Mouse (Mus musculus) CD8-positive naive resting alpha-beta T cell, adult 57 days (primary cell): ENCODE results near the gene Rnf186. TPM values are rescaled to one million over a fixed set of nuclear protein-coding genes. Genes with fewer than 3 reads are reported as not detected.

Experiments
- total RNA-seq: library from RNA; stranded (reverse); gene quantifications from one replicate; pipeline ENCODE4 v1.2.4, GENCODE M21; 2023

Rnf186 gene
- total RNA-seq = not detected

DNA sequence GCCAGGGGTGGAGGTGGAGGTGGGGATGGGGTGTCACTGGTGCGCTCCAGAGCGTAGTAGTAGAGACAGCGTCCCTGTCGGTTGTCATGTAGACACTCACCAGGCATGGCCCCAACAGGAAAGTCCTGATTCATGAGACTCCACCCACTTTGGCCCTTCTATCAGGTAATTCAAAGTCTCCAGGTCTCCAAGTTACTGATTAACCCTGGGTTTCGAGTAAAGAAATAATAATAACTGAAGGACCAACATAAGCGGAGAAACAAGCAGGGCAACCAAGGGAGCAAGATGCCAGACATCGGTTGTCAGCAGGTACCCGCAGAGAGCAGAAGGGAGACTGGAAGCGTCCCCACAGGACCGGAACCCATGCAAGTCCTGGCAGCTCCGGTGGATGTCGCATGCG, at the start of gene Rnf186:
Gene Rnf186 (plus strand): TSS at position 247 of the 400 bp plus-strand sequence.

DNA sequence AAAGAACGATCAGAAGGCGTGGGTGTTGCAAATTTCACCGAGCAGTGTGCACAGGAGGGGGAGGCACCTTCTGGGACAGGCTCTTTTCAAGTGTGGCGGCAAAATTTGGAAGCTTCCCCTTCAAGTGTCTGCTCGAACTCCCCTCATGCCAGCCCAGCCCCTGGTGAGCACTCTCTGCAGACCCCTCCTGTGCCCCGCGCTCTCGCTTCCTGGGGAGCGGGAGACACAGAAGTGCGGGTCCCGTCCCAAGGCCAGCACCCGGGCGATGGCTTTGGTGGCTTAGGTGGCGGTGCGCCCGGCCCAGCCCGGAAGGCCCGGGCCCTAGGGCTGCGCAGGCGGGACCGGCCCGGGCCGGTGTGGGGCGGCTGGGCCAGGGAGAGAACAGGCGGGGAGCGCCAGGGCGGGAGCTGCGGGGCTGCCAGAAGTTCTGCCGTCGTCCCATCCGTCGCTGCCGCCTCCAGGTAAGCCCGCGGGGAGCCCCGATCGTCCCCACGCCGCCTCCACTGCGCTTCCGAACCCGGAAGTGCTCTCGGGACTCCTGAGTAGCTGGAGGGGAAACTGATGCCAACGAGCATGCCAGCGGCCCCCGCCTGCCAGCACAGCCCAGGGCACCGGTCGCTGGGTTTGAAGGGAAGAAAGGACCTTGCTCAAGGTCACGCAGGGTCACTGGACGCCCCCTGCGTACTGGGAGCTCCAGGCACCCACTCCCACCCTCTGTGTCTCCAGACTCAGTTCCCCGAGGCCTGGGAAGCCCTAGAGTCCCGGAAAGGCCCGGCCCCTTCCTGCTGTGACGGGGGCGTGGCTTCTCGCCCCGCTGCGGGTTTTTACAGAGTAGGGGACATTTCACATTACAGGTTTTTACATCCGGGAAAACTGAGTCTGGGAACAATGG, 6.2 kb downstream of the Rnf186 start, which contains the start of gene Tmco4:
Gene Tmco4 (plus strand): TSS at position 62 of the 892 bp plus-strand sequence.

Other genes starting within 250 kb of the Rnf186 start
- gene Pla2g2c, start 242.3 kb upstream of the Rnf186 start, total RNA-seq = 0.43 TPM
- gene Ubxn10, start 229.9 kb upstream of the Rnf186 start, total RNA-seq = 0.18 TPM
- gene Pla2g2f, start 209.5 kb upstream of the Rnf186 start, total RNA-seq = not detected
- gene Pla2g2d, start 191.4 kb upstream of the Rnf186 start, total RNA-seq = 0.46 TPM
- not detected for gene Pla2g5, start 103.6 kb upstream of the Rnf186 start, total RNA-seq
- gene Gm13030, start 93.1 kb upstream of the Rnf186 start, total RNA-seq = not detected
- not detected for gene Pla2g2e, start 89.2 kb upstream of the Rnf186 start, total RNA-seq
- gene Otud3, start 53.2 kb upstream of the Rnf186 start, total RNA-seq = 9.4 TPM
- 43.7 TPM for gene Tmco4, start 5.8 kb downstream of the Rnf186 start, total RNA-seq
- gene Htr6, start 108.5 kb downstream of the Rnf186 start, total RNA-seq = not detected
- gene Nbl1, start 125.9 kb downstream of the Rnf186 start, total RNA-seq = not detected
- gene Minos1, start 164.0 kb downstream of the Rnf186 start, total RNA-seq = 114 TPM
- 384 TPM for gene Capzb, start 225.8 kb downstream of the Rnf186 start, total RNA-seq